Mouse (Mus musculus) 416B (cell line): ENCODE measurements around the gene Fam227a.
A peak's percentile ranks its signal among the peaks of the same experiment; 100 is the strongest.

Experiments used
- DNase-seq: peaks from one replicate; pipeline ENCODE4 v3.0.0; 2011; ENCODE audit warnings: low read depth

The Fam227a gene

GRCm38 (mm10) chr15:79658531-79659375 lies at the start of gene Fam227a, which contains the start of gene Cby1:
Gene Fam227a (minus strand): TSS chr15:79658956.
Gene Cby1 (plus strand): TSS chr15:79659199.
- DNase-seq, result peak; percentile 92

GRCm38 (mm10) chr15:79708229-79708822 lies 49.6 kb upstream of the Fam227a start:
- no peak for DNase-seq

- DNase-seq, result no peak
Observed at GRCm38 (mm10) chr15:79706603-79707214, 48.0 kb upstream of the Fam227a start.

GRCm38 (mm10) chr15:79697558-79698187 lies 38.9 kb upstream of the Fam227a start:
- DNase-seq, result peak; percentile 46

- DNase-seq, result no peak
Observed at GRCm38 (mm10) chr15:79697011-79697410, 38.3 kb upstream of the Fam227a start.

- DNase-seq, result no peak
Observed at GRCm38 (mm10) chr15:79696508-79696907, 37.8 kb upstream of the Fam227a start.

GRCm38 (mm10) chr15:79695516-79695915 lies 36.8 kb upstream of the Fam227a start:
- peak; percentile 31 for DNase-seq

GRCm38 (mm10) chr15:79694512-79694911 lies 35.8 kb upstream of the Fam227a start:
- peak; percentile 96 for DNase-seq

GRCm38 (mm10) chr15:79693740-79694139 lies 35.0 kb upstream of the Fam227a start:
- DNase-seq, result peak; percentile 80

GRCm38 (mm10) chr15:79692334-79692733 lies 33.6 kb upstream of the Fam227a start:
- DNase-seq, result no peak

- DNase-seq, result no peak
Observed at GRCm38 (mm10) chr15:79691023-79691508, 32.3 kb upstream of the Fam227a start.

- peak; percentile 100 for DNase-seq
Observed at GRCm38 (mm10) chr15:79690426-79691022, 31.8 kb upstream of the Fam227a start, which contains the start of gene Gtpbp1. Gene Gtpbp1 (plus strand): TSS chr15:79690845.

GRCm38 (mm10) chr15:79689662-79690425 lies 31.1 kb upstream of the Fam227a start:
- DNase-seq, result no peak

GRCm38 (mm10) chr15:79688268-79688956 lies 29.7 kb upstream of the Fam227a start:
- DNase-seq, result no peak

GRCm38 (mm10) chr15:79687646-79688267 lies 29.0 kb upstream of the Fam227a start, which contains the start of gene Josd1:
Gene Josd1 (minus strand): TSS chr15:79687919.
- peak; percentile 98 for DNase-seq

GRCm38 (mm10) chr15:79687175-79687574 lies 28.4 kb upstream of the Fam227a start:
- DNase-seq, result peak; percentile 54

- no peak for DNase-seq
Observed at GRCm38 (mm10) chr15:79686046-79686869, 27.5 kb upstream of the Fam227a start.

GRCm38 (mm10) chr15:79685141-79685641 lies 26.4 kb upstream of the Fam227a start:
- no peak for DNase-seq

GRCm38 (mm10) chr15:79684616-79685015 lies 25.9 kb upstream of the Fam227a start:
- no peak for DNase-seq
